Mouse (Mus musculus) hindbrain, embryonic 14.5 days (tissue): ENCODE data around the gene Gcc1. TPM values are rescaled to one million over a fixed set of nuclear protein-coding genes. Genes with fewer than 3 reads are reported as not detected.
A peak's percentile ranks its signal among the peaks of the same experiment; 100 is the strongest.

Source experiments
- ATAC-seq: fragments of 200-750 bp; cut with Nextera tagmentation; 2 replicates; pipeline ENCODE4 v1.8.0; 2017; ENCODE audit warnings: moderate number of reproducible peaks, mild to moderate bottlenecking, moderate TSS enrichment, moderate library complexity; ENCODE audit not compliant: low FRiP score
- DNase-seq: peaks from one replicate; pipeline ENCODE4 v3.0.0-alpha.2; 2015; ENCODE audit warnings: low spot score
- H3K27ac ChIP-seq: fragments of 300-500 bp; sonication (generic); 2 replicates; pipeline ENCODE4 v1.5.1; 2014; ENCODE audit warnings: mild to moderate bottlenecking, moderate library complexity
- H3K27me3 ChIP-seq: fragments of 300-500 bp; sonication (generic); 2 replicates; pipeline ENCODE4 v1.6.1; 2014; ENCODE audit warnings: mild to moderate bottlenecking, low read length, mixed read lengths; ENCODE audit not compliant: control insufficient read depth, insufficient read depth
- H3K36me3 ChIP-seq: fragments of 300-500 bp; sonication (generic); replicated peaks from 2 replicates; pipeline ENCODE4 v1.6.1; 2014; ENCODE audit not compliant: control insufficient read depth, insufficient read depth
- H3K4me1 ChIP-seq: fragments of 300-500 bp; sonication (generic); replicated peaks from 2 replicates; pipeline ENCODE4 v1.6.1; 2014; ENCODE audit warnings: antibody characterized with exemption, low read length, mixed read lengths; ENCODE audit not compliant: control insufficient read depth, insufficient read depth
- H3K4me2 ChIP-seq: fragments of 300-500 bp; sonication (generic); replicated peaks from 2 replicates; pipeline ENCODE4 v1.6.1; 2014; ENCODE audit warnings: mild to moderate bottlenecking, moderate library complexity
- H3K4me3 ChIP-seq: fragments of 300-500 bp; sonication (generic); replicated peaks from 2 replicates; pipeline ENCODE4 v1.5.1; 2014; ENCODE audit warnings: mild to moderate bottlenecking, low read length
- H3K9ac ChIP-seq: fragments of 300-500 bp; sonication (generic); 2 replicates; pipeline ENCODE4 v1.6.1; 2014
- H3K9me3 ChIP-seq: fragments of 300-500 bp; sonication (generic); 2 replicates; pipeline ENCODE4 v1.6.1; 2016; ENCODE audit warnings: low read length; ENCODE audit not compliant: control insufficient read depth
- WGBS: fragments of 180-500 bp; shearing (Covaris S2); extraction: QIAGEN DNeasy Blood & Tissue Kit; methylation state at CpG from one replicate; pipeline ENCODE4 v1.1.7; 2014; 5-methylcytosine and 5-hydroxymethylcytosine counted together
- polyA plus RNA-seq: library from polyadenylated mRNA; unstranded; fragments of >200 nt; fragmentation: Nextera tagmentation; extraction: Ambion mirVana; gene quantifications from 2 replicates; pipeline ENCODE4 v1.2.1, GENCODE M21; 2014

The Gcc1 gene
- polyA plus RNA-seq, 1 experiment from 2014 or later, result 8.6 TPM

GRCm38 (mm10) chr6:28423767-28424695 lies 4.2 kb downstream of the Gcc1 start:
- Histone ChIP-seq H3K4me2 (peak overlapping the region; percentile 66), H3K4me1 (peaks cover 33% of the 10 kb centered on the region), H3K36me3 (peaks cover 17% of the 10 kb centered on the region), H3K27me3 (no peaks in the 10 kb centered on the region), H3K9me3 (no peaks in the 10 kb centered on the region), H3K4me3 (peak overlapping the region; percentile 84), H3K9ac (peak overlapping the region; percentile 95), H3K27ac (peak overlapping the region; percentile 79)
- DNase-seq, result no peak
- 13% methylated on average over 37 of the region's 46 CpGs for WGBS
- peak; percentile 49 for ATAC-seq

GRCm38 (mm10) chr6:28423313-28423712 lies 4.9 kb downstream of the Gcc1 start, which contains the start of gene Arf5:
Arf5 (plus strand) TSS chr6:28423560.
- peak within 1 kb of the TSS; percentile 84 for H3K4me3 ChIP-seq
- ATAC-seq, result peak; percentile 82
- under 1% methylated on average over 24 of the region's 42 CpGs for WGBS
- peak; percentile 87 for DNase-seq
- H3K4me2 ChIP-seq, result peak within 1 kb of the TSS; percentile 94
- no peaks in the 10 kb centered on the region for H3K27me3 ChIP-seq
- H3K4me1 ChIP-seq, result peaks cover 33% of the 10 kb centered on the region
- H3K9me3 ChIP-seq, result no peaks in the 10 kb centered on the region
- H3K36me3 ChIP-seq, result peaks cover 24% of the 10 kb centered on the region
- H3K9ac ChIP-seq, result peak within 1 kb of the TSS; percentile 95
- peak within 1 kb of the TSS; percentile 79 for H3K27ac ChIP-seq

GRCm38 (mm10) chr6:28422651-28423290 lies 5.4 kb downstream of the Gcc1 start:
- H3K9me3 ChIP-seq, result no peaks in the 10 kb centered on the region
- DNase-seq (no peak), ATAC-seq (peak; percentile 23)
- H3K4me1 ChIP-seq, result peaks cover 33% of the 10 kb centered on the region
- H3K27ac ChIP-seq, result no peak overlapping the region
- 75% methylated on average over 15 of the region's 15 CpGs for WGBS
- peaks cover 29% of the 10 kb centered on the region for H3K36me3 ChIP-seq
- no peaks in the 10 kb centered on the region for H3K27me3 ChIP-seq
- H3K4me2 ChIP-seq, result peak overlapping the region; percentile 66
- H3K4me3 ChIP-seq, result peak overlapping the region; percentile 84
- H3K9ac ChIP-seq, result peak overlapping the region; percentile 95; the same call in 1 of the 2 replicates

DNA sequence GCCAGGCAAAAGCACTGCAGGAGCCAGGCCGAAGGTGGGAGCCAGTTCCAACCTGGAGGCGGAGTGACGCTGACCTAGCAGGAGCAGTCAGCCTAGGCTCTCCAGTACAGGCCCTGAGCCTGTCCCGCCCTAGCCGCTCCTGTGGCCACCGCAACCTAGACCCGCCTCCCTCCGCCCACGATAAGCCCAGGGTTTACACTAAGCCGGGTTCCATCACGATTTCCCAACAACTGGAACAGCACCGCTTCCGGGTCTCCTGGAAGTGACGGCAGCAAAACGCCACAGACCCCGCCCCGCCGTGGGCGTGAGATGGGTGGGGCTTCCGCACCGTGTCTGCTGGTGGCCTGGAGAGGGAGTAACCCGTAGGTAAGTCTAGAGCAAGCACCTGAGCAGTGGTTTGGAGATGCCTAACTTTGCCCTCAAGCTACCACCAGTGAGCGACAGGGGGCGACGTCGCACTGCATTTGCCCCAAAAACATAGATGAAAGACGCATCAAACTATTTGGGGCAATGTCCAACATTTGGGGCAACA lies 6.7 kb downstream of the Gcc1 start:
- no peaks in the 10 kb centered on the region for H3K9me3 ChIP-seq
- H3K36me3 ChIP-seq, result peaks cover 36% of the 10 kb centered on the region
- H3K9ac ChIP-seq, result peak overlapping the region; percentile 74
- DNase-seq (peak; percentile 92), ATAC-seq (peak; percentile 87)
- no peaks in the 10 kb centered on the region for H3K27me3 ChIP-seq
- peak overlapping the region; percentile 94 for H3K4me2 ChIP-seq
- 0% methylated on average over 25 of the region's 27 CpGs for WGBS
- peak overlapping the region; percentile 33; the same call in 1 of the 2 replicates for H3K27ac ChIP-seq
- peak overlapping the region; percentile 85 for H3K4me3 ChIP-seq
- peaks cover 33% of the 10 kb centered on the region for H3K4me1 ChIP-seq

GRCm38 (mm10) chr6:28420865-28421264 lies 7.3 kb downstream of the Gcc1 start:
- Histone ChIP-seq H3K4me3 (peak overlapping the region; percentile 85), H3K27me3 (no peaks in the 10 kb centered on the region), H3K9me3 (no peaks in the 10 kb centered on the region), H3K36me3 (peaks cover 36% of the 10 kb centered on the region), H3K27ac (no peak overlapping the region), H3K9ac (peak overlapping the region; percentile 74), H3K4me2 (peak overlapping the region; percentile 94), H3K4me1 (peaks cover 33% of the 10 kb centered on the region)
- ATAC-seq (no peak), DNase-seq (no peak)
- 26% methylated on average over 13 of the region's 13 CpGs for WGBS

DNA sequence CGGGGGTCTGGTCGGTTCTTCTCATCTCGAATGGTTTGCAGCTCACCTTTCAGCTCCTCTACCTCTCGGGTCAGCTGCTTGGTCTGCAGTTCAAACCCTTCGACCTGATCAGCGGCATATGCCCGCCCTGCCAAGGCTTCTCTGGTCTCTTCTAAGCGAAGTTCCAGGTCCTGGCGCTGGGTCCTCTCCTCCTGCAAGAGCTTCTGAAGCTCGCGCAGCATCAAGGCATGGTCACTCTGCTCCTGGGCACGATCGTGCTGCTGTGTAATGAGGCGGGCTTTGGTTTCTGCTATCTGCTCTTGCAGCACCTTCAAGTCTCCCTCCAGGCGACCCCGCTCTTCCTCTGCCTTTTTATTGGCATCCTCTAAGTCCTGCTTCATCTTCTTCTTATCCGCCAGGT lies 7.8 kb downstream of the Gcc1 start:
- peaks cover 36% of the 10 kb centered on the region for H3K36me3 ChIP-seq
- H3K27ac ChIP-seq, result no peak overlapping the region
- H3K27me3 ChIP-seq, result no peaks in the 10 kb centered on the region
- H3K4me3 ChIP-seq, result peak overlapping the region; percentile 85
- peaks cover 33% of the 10 kb centered on the region for H3K4me1 ChIP-seq
- ATAC-seq (no peak), DNase-seq (no peak)
- no peaks in the 10 kb centered on the region for H3K9me3 ChIP-seq
- peak overlapping the region; percentile 94 for H3K4me2 ChIP-seq
- WGBS, result 84% methylated on average over 17 of the region's 17 CpGs
- H3K9ac ChIP-seq, result 0 out of 2 replicates have a peak overlapping the region, but pooled peaks have one; percentile 18

DNA sequence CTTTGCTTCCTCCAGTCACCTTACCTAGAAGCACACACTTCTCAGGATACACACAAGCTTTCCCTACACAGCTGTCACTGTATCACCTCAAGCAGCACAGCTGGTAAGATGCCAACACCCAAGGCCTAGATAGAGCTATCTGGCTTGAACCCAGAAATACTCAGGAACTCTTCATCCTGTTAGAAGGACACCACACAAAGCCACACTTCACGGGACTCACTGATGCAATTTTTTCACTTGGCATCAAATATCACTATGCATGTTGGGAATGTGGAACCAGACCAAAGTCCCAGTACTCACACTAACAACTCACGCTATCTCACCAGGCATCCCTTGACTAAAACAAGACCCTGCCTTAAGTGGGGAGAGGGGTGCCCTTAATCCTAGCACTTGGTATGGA lies 8.5 kb downstream of the Gcc1 start:
- 86% methylated on average over 2 of the region's 2 CpGs for whole genome bisulfite sequencing
- Histone ChIP-seq H3K27me3 (no peaks in the 10 kb centered on the region), H3K27ac (no peak overlapping the region), H3K36me3 (peaks cover 40% of the 10 kb centered on the region), H3K9me3 (no peaks in the 10 kb centered on the region), H3K4me2 (peak overlapping the region; percentile 94), H3K9ac (no peak overlapping the region), H3K4me3 (no peak overlapping the region), H3K4me1 (peaks cover 27% of the 10 kb centered on the region)
- no peak for DNase-seq
- no peak for ATAC-seq

GRCm38 (mm10) chr6:28418449-28418848 lies 9.7 kb downstream of the Gcc1 start:
- DNase-seq, result no peak
- H3K4me1 ChIP-seq, result peaks cover 22% of the 10 kb centered on the region
- 76% methylated on average over 14 of the region's 14 CpGs for WGBS

GRCm38 (mm10) chr6:28416981-28417380 lies 11.2 kb downstream of the Gcc1 start:
- Histone ChIP-seq H3K9ac (no peak overlapping the region), H3K4me3 (no peak overlapping the region), H3K9me3 (no peaks in the 10 kb centered on the region), H3K27me3 (no peaks in the 10 kb centered on the region), H3K36me3 (peaks cover 46% of the 10 kb centered on the region), H3K27ac (no peak overlapping the region), H3K4me2 (no peak overlapping the region), H3K4me1 (peaks cover 18% of the 10 kb centered on the region)
- 74% methylated on average over 4 of the region's 4 CpGs for WGBS
- no peak for DNase-seq
- ATAC-seq, result no peak

More at GRCm38 (mm10) chr6:28418449-28418848, 9.7 kb downstream of the Gcc1 start:
- peaks cover 45% of the 10 kb centered on the region for H3K36me3 ChIP-seq
- H3K4me3 ChIP-seq, result no peak overlapping the region
- ATAC-seq, result no peak
- no peaks in the 10 kb centered on the region for H3K9me3 ChIP-seq
- no peak overlapping the region for H3K4me2 ChIP-seq
- H3K27me3 ChIP-seq, result no peaks in the 10 kb centered on the region
- H3K9ac ChIP-seq, result no peak overlapping the region
- no peak overlapping the region for H3K27ac ChIP-seq
